23 mouse cellular contexts compared by ENCODE assay signal in genomic region chrX:41692076-41692475, GRCm38 (mm10).
DNase-seq lines count a peak whose midpoint lies in the region; ATAC-seq and TF ChIP-seq lines count a peak whose summit lies in the region.
"Had no signal": no experiment of that assay in that cellular context is flagged by ENCODE, and none has a peak within 500 bp of the region (broad histone marks: within the 10 kb centered on the region; RNA-seq: fewer than 3 reads in every experiment).

No protein-coding gene starts in this region.

- TF ChIP-seq POLR2A in brain, embryonic 14.5 days (IDR thresholded peaks at IDR 0.05; ENCODE audit: borderline replicate concordance, extremely low read depth, insufficient read depth, insufficient read length, poor library complexity, severe bottlenecking): no peak

- H3K9ac ChIP-seq in midbrain, embryonic 11.5 days (ENCODE audit: low read length): no peak overlapping the region
- H3K9ac ChIP-seq in midbrain, embryonic 16.5 days (ENCODE audit: low read depth, low read length): no peak overlapping the region
- no peak overlapping the region for H3K9ac ChIP-seq in intestine, postnatal 0 days (ENCODE audit: low read depth, low read length)
- H3K9ac ChIP-seq: embryonic facial prominence, embryonic 12.5 days; forebrain, embryonic 15.5 days had no signal

- no peak for TF ChIP-seq CTCF in brain, embryonic 14.5 days (IDR thresholded peaks at IDR 0.05; ENCODE audit: borderline replicate concordance, extremely low read depth, insufficient read depth, insufficient read length)
- TF ChIP-seq CTCF in intestine, postnatal 0 days (IDR thresholded peaks at IDR 0.05; ENCODE audit: low read depth): no peak
- TF ChIP-seq CTCF in gastrocnemius, adult 2 months (IDR thresholded peaks at IDR 0.05): no peak

- peak overlapping the region; percentile 32; the same call in 1 of the 2 replicates for H3K27ac ChIP-seq in midbrain, embryonic 11.5 days (ENCODE audit: low read depth, low read length)
- H3K27ac ChIP-seq in midbrain, embryonic 16.5 days (ENCODE audit: low read length): no peak overlapping the region
- H3K27ac ChIP-seq in intestine, postnatal 0 days (ENCODE audit: low read depth, low read length): no peak overlapping the region
- H3K27ac ChIP-seq in gastrocnemius, adult 2 months: no peak overlapping the region
- H3K27ac ChIP-seq: embryonic facial prominence, embryonic 12.5 days; forebrain, embryonic 15.5 days; heart, adult 2 months had no signal

- H3K4me1 ChIP-seq in midbrain, embryonic 11.5 days (ENCODE audit: control insufficient read depth, insufficient read depth, low read length): no peaks in the 10 kb centered on the region; the same call in 1 of the 2 replicates
- no peaks in the 10 kb centered on the region for H3K4me1 ChIP-seq in midbrain, embryonic 16.5 days (ENCODE audit: control insufficient read depth, insufficient read depth, low read length)
- no peaks in the 10 kb centered on the region for H3K4me1 ChIP-seq in intestine, postnatal 0 days (replicated peaks; ENCODE audit: control insufficient read depth, insufficient read depth, low read length)
- H3K4me1 ChIP-seq: embryonic facial prominence, embryonic 12.5 days; forebrain, embryonic 15.5 days; megakaryocyte, embryonic 14.5 days had no signal

- no peak overlapping the region for H3K4me2 ChIP-seq in midbrain, embryonic 11.5 days
- H3K4me2 ChIP-seq in midbrain, embryonic 16.5 days (ENCODE audit: low read length): no peak overlapping the region
- no peak overlapping the region for H3K4me2 ChIP-seq in intestine, postnatal 0 days (replicated peaks; ENCODE audit: low read depth)
- H3K4me2 ChIP-seq: embryonic facial prominence, embryonic 12.5 days; forebrain, embryonic 15.5 days; liver, embryonic 11.5 days had no signal

- H3K4me3 ChIP-seq in midbrain, embryonic 11.5 days (ENCODE audit: low read depth, low read length): no peak overlapping the region
- H3K4me3 ChIP-seq in midbrain, embryonic 16.5 days (ENCODE audit: low read depth, low read length): no peak overlapping the region
- H3K4me3 ChIP-seq in intestine, postnatal 0 days (ENCODE audit: low read depth, low read length): no peak overlapping the region
- no peak overlapping the region for H3K4me3 ChIP-seq in gastrocnemius, adult 2 months
- H3K4me3 ChIP-seq: embryonic facial prominence, embryonic 12.5 days; forebrain, embryonic 15.5 days; heart, adult 2 months; megakaryocyte, embryonic 14.5 days; myocyte had no signal

- peak; percentile 83 for DNase-seq in midbrain, embryonic 11.5 days (ENCODE audit: low spot score, missing footprints)
- DNase-seq in brain, embryonic 14.5 days (ENCODE audit: low read depth): peak; percentile 30
- no peak for DNase-seq in spleen, adult 18-20 months
- no peak for DNase-seq in adrenal gland, adult 8-10 months
- no peak for DNase-seq in gastrocnemius, adult 2 months
- DNase-seq: adrenal gland, postnatal 25 days; cerebellum, adult 11-12 months; cerebellum, postnatal 25 days; gastrocnemius, postnatal 25 days; heart, adult 2 months; kidney, adult 9 months; kidney, postnatal 25 days; lung, adult 18-20 months; lung, postnatal 14 days; thymus, postnatal 4 days had no signal

- H3K36me3 ChIP-seq in midbrain, embryonic 11.5 days (ENCODE audit: control insufficient read depth, insufficient read depth, low read length): no peaks in the 10 kb centered on the region
- H3K36me3 ChIP-seq in midbrain, embryonic 16.5 days (ENCODE audit: control insufficient read depth, insufficient read depth, low read length): no peaks in the 10 kb centered on the region
- H3K36me3 ChIP-seq in intestine, postnatal 0 days (ENCODE audit: control insufficient read depth, insufficient read depth): no peaks in the 10 kb centered on the region
- H3K36me3 ChIP-seq: embryonic facial prominence, embryonic 12.5 days; forebrain, embryonic 15.5 days had no signal

- peak; percentile 81 for ATAC-seq in midbrain, embryonic 11.5 days (ENCODE audit: low FRiP score)
- no peak for ATAC-seq in midbrain, embryonic 16.5 days
- ATAC-seq in intestine, postnatal 0 days: peak; percentile 63
- ATAC-seq: forebrain, embryonic 15.5 days; Patski had no signal

- 13% methylated on average over 1 of the region's 1 CpGs for WGBS in midbrain, embryonic 11.5 days
- WGBS in midbrain, embryonic 16.5 days: 0% methylated on average over 1 of the region's 1 CpGs
- WGBS in intestine, postnatal 0 days: 55% methylated on average over 1 of the region's 1 CpGs

- intact Hi-C loops in gastrocnemius, adult 2 months (cut with DNase I): no loop called here

- H3K27me3 ChIP-seq in midbrain, embryonic 11.5 days (ENCODE audit: control insufficient read depth, insufficient read depth, low read length): no peaks in the 10 kb centered on the region
- no peaks in the 10 kb centered on the region for H3K27me3 ChIP-seq in midbrain, embryonic 16.5 days (ENCODE audit: control insufficient read depth, insufficient read depth, low read depth, low read length)
- no peaks in the 10 kb centered on the region for H3K27me3 ChIP-seq in intestine, postnatal 0 days (replicated peaks; ENCODE audit: control insufficient read depth, insufficient read depth, low read length)
- H3K27me3 ChIP-seq: embryonic facial prominence, embryonic 12.5 days; forebrain, embryonic 15.5 days had no signal

- H3K9me3 ChIP-seq in midbrain, embryonic 11.5 days (ENCODE audit: control insufficient read depth, low read length): no peaks in the 10 kb centered on the region
- H3K9me3 ChIP-seq in midbrain, embryonic 16.5 days (replicated peaks; ENCODE audit: control insufficient read depth, low read length, poor library complexity, severe bottlenecking): no peaks in the 10 kb centered on the region
- no peaks in the 10 kb centered on the region for H3K9me3 ChIP-seq in intestine, postnatal 0 days (ENCODE audit: control insufficient read depth)
- H3K9me3 ChIP-seq: embryonic facial prominence, embryonic 12.5 days; forebrain, embryonic 15.5 days; megakaryocyte, embryonic 14.5 days had no signal

Comparison
In these comparisons a context has a peak if more than half of its experiments do, and no peak if none do; other contexts are left out.
1. DNase-seq: peak in midbrain, embryonic 11.5 days (single experiment) and brain, embryonic 14.5 days (single experiment); none in spleen, adult 18-20 months (0 of 2), adrenal gland, adult 8-10 months (single experiment) and gastrocnemius, adult 2 months (single experiment).